Mouse (Mus musculus): Measurements from ENCODE around the gene Ttpal.

DNA sequence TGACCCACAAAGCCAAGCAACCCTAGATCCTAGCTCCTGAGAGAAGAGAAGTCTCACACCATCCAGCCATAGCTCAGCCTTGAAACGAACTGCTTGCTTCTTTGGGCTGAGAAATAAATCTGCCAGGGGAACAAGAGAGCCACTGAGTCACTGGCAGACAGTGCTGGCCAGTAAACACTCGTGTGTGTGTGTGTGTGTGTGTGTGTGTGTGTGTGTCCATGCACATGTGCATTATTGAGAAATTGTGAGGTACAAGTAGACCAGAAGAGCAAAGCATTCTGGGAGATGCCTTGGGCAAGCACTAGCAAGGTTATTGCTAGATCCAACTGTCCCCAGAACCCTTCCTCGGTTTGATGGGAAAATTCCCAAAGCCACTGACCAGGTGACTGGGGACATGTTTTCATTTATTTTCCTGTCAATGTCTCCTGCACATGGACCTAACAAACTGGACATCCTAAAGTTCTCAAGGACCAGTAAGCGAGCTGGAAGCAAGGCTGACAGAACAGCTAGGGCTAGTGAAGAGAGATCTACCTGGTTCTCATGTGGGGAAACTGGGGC, 47.6 kb upstream of the Ttpal start:
- TF ChIP-seq GATA1 (IDR thresholded peaks at IDR 0.05; ENCODE audit: low read length) (no peak), TAL1 (IDR thresholded peaks at IDR 0.05; ENCODE audit: low read length) (no peak)
